Mouse (Mus musculus) small intestine, adult 2 months (tissue): ENCODE data around the gene Coro1b.
"Not testable (repeated sequence)": the region's sequence is repeated elsewhere in the genome, so short reads cannot be mapped to it uniquely, and the experiment has no call there.

Source experiments
- CTCF ChIP-seq: fragments of 200-500 bp; IDR thresholded peaks from 2 replicates; pipeline ENCODE4 v1.5.1; 2012; ENCODE audit warnings: low read depth, mild to moderate bottlenecking, control low read depth, inconsistent platforms, low read length, moderate library complexity, mixed read lengths; ENCODE audit not compliant: insufficient replicate concordance, insufficient read length; ENCODE audit errors: extremely low read depth
- POLR2A ChIP-seq: fragments of 200-500 bp; IDR thresholded peaks from 2 replicates; pipeline ENCODE4 v1.6.1; 2012; ENCODE audit warnings: low read depth, mild to moderate bottlenecking, control low read depth, inconsistent platforms, low read length, moderate library complexity

- not testable (repeated sequence) for TF ChIP-seq CTCF, POLR2A
Measured at GRCm38 (mm10) chr19:4125268-4125667, 23.2 kb upstream of the Coro1b start.
